Mouse (Mus musculus): Measurements from ENCODE around the gene Socs5.

The Socs5 gene

DNA sequence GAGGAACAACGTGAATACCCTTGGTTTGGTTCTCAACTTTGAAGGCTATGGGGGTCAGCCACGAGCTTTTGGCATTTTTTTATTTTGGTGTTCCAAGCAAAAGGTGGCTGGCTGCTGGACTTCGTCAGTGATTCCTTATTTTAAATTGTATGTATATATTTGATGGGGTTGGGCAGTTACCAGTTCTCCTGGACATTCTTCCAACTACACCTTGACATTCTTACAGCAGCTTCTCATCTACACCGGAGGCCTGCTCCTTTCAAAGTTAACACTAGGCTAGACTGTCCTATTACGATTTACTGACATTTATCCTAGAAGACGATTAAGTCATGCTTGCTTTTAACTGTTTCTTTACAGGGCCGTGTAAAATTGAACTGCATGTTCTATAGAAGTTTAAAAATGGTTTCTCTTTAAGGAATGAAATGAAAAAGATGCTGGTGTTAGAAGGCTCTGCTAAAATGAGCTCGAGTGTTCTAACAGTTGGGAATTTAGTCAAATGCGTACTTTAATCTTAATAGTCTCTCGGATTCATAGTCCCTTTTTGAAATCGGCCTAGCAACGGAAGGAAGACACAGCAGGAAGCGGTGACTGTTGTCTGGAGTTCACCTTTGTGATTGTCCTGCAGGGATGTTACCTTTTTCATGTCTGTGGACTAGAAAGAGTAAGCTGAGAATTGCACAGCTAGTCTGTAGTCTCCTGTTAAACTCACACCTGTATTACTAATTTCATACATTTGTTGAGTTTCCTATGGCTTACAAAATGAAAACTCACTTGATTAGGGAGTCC, 1.2 kb downstream of the Socs5 start:
- DNase-seq (ENCODE audit: low read depth): peak; percentile 58

DNA sequence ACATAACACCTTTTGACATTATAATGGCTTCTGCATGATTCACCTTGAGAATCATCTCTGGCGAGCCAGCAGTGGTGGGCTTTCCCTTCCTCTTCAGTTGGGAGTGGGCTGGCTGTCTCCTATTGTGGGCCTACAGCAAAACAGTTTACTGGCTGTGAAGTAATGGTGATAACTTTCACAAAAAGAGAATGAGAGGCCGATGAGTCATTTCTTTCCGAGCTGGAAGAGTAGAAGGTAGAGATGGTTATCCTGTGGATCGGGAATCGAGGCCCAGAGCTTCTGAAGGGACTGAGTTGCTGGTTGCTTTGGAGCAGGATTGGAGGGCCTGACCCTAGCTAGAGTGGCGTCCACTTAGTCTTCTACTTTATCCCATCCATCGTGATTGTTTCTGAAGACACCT, 2.0 kb downstream of the Socs5 start:
- no peak for DNase-seq (ENCODE audit: low read depth)

DNA sequence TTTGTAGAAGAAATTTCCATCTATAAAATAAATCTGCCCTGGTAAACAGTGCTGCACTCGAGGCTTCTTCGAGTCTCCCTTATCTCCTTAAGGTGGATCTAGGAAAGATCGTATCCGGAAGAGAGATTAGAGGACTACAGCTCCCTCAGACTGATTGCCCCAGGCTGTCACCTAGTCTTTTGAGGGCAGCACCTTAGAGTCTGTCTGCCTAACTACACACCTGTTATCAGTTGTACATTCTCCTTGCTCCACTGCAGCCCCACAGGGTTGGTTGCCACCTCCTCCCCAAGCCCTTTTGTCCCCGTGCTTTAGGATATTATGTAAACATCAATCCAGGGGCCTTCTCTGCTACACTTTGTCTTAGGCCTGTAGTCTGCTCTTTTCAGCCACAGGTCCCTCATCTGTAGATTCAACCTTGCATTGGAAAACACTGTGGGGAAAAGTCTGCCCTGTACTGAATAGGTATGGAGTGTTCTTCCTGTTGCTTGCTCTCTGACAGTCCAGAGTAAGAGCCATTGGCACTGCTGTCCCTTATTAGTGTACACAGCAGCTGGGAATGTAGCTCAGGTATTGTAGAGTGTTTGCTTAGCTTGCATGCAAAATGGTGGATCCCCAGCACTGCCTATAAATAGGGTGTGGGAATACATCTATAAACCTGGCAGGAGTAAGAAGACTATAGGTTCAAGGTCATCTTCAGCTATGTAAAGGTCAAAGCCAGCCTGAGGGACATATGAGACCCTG, 5.5 kb downstream of the Socs5 start:
- DNase-seq (ENCODE audit: low read depth): no peak

DNA sequence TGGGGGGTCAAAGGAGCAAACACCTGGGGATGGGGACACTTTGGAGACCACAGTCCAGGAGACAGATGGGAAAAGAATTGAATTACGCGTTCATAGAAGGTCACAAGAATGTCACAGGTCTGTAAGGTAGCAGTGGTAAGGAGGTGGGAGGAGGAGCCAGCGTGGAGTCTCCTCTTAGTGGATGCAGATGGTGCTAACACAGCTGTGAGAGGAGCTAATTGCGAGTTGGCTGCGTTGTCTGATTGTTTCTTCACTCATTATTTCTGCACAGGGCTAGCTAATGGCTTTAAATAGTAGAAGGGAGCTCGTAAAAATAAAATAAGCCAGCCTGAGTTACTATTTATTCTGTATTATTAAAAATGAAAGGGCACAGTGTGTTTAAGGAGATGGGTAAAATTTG, 8.1 kb downstream of the Socs5 start:
- DNase-seq (ENCODE audit: low read depth): no peak

DNA sequence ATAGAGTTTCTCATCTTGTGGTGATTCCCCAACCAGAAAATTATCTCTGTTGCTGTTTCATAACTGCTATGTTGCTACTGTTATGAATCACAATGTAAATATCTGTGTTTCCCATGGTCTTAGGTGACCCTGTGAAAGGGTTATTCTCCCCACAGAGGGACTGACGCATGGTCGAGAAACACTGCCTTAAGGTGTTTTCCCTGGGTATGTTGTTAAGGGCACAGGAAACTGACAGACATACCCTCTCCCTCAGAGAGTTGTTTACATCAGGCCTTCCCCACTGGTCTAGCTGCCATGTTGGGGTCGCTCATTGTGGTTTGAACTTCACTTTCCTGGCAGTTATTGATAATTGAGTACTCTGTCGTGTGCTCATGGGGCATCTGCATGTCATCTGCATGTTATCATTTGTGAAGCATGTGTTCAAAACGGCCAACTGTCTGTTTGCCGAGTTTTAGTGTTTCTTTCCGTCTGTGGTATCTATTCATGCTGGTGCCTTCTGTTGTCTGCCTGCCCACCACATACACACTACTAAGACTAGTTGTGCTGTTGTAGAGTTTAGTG, 11.6 kb downstream of the Socs5 start:
- peak; percentile 86 for DNase-seq (ENCODE audit: low read depth)

DNA sequence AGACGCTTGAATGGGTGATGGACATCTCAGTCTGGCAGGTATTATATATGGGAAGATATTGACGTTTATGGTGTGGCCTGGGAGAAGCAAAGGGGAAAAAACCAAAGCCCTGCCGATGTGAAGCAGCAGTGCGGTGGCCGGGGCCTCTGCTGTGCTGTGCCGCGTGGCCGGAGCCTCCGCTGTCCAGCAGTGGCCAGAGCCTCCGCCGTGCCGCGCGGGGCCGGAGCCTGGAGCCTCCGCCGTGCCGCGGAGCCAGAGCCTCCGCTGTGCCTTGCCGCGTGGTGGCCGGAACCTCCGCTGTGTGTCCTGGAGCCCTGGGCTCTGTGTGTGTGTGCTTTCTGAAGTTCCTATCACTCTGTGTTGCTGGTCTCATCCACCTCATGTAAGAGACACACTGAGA, 17.9 kb downstream of the Socs5 start:
- no peak for DNase-seq (ENCODE audit: low read depth)

DNA sequence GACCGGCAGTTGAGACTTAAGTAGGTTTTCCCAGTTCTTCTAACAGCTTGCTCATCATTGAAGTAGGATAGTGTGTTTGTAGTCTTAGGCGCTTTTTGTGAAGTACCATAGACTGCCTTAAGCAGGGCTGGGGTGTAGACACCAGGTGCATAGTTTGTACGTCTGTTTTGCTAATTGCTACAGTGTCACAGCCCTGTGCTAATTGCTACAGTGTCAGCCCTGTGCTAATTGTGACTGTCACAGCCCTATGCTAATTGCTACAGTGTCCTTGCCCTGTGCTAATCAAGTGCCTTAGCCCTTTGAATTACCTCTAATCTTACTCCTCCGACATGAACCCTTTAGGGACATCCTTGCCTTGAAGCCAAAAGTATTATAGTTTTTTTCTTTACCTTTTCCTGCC, 24.8 kb downstream of the Socs5 start:
- no peak for DNase-seq (ENCODE audit: low read depth)

DNA sequence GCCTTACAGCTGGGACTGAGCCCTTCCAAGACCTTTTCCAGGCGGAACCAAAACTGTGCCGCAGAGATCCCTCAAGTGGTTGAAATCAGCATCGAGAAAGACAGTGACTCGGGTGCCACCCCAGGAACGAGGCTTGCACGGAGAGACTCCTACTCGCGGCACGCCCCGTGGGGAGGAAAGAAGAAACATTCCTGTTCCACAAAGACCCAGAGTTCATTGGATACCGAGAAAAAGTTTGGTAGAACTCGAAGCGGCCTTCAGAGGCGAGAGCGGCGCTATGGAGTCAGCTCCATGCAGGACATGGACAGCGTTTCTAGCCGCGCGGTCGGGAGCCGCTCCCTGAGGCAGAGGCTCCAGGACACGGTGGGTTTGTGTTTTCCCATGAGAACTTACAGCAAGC, 26.3 kb downstream of the Socs5 start:
- DNase-seq (ENCODE audit: low read depth): no peak

DNA sequence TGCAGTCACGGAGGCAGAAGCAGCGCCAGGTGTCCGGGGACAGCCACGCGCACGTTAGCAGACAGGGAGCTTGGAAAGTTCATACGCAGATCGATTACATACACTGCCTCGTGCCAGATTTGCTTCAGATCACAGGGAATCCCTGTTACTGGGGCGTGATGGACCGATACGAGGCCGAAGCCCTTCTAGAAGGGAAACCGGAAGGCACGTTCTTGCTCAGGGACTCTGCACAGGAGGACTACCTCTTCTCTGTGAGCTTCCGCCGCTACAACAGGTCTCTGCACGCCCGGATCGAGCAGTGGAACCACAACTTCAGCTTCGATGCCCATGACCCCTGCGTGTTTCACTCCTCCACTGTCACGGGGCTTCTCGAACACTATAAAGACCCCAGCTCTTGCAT, 27.2 kb downstream of the Socs5 start:
- no peak for DNase-seq (ENCODE audit: low read depth)

DNA sequence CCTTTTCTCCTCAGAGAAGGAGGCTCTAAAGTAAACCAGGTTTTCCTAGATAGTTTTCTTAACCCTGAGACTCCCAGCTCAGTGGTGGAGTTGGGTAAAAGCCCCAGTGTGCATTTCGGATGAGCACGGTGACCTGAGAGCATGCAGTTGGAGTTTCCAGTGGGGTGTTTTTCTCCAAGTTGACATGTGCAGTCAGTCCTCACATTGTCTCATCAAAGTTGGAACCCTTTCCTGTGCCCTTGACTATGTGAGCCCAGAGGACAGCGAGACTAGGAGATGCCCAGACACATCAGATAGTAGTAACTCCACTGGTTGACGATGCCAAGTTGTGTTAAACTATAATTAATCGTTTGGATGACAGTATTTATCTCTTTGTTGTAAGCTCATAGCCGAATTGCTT, 28.3 kb downstream of the Socs5 start:
- no peak for DNase-seq (ENCODE audit: low read depth)

DNA sequence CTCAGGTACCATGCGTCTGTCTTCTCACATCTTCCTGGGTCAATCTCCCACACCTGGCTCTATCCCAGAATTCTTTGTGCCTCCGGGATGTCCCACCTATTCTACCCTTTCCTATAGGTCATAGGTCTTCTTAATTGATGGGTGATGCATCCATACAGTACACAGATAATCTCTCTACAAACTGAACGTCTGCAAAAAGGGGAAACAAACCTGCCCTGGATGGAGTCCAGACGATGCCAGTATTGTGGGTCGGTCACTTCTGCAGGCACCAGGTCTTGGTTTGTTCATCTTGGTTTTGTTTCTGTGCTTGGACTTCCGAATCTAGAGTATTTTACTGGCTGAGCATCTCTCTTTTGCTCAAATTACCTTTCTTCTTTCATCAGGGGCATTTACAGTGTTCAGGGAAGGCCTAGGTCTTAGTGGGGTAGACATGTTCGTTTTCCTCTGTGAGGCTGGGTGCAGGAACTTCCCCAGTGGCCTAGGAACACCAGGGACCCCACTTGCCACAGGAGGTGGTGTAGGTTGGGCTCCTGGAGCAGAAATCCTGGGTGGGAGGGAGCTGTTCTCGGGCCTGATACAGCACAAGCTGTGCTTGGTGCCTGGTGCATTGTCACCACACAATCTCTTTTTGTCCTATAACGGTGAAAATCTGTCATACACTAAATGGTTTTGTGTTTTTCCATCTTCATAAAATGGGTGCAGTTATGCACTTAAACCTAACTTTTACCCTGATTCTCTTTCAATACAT, 33.9 kb downstream of the Socs5 start:
- DNase-seq (ENCODE audit: low read depth): no peak

DNA sequence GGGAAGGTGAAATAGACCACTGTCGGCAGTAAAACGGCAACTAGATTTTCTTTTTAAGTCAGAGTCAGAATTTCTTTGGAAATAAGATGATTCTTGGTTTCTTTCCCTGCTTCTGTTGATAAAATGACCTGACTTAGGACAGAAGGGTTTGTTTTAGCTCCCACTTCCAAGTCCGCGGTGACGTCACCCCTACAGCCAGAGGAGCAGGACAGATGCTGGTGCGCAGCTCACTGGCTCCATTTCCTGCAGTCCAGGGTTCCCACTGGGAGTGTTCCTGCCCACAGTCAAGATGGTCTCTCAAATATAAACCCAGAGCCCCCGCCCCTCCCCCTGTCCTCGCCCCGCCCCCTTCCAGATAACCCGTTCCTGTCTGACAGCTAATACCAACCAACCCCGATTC, 34.8 kb downstream of the Socs5 start:
- no peak for DNase-seq (ENCODE audit: low read depth)

DNA sequence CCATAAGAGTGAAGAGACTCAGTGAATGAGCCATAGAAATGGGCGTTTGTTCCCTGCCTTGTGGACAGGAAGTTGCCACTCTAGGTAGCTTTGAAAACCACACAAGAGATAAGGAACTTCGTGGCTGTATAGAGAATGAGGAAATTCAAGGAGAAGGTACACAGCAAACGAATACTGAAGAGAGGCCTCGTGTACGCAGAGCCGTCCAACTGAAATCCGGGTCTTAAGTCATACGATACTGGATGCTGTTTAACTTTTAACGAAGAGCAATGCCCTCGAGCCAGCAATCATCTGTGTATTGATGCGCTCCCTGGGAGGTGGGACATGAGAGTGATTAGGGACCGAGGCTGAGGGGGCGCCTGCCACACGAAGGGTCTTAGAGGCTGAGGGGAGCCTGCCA, 35.7 kb downstream of the Socs5 start:
- DNase-seq (ENCODE audit: low read depth): no peak

DNA sequence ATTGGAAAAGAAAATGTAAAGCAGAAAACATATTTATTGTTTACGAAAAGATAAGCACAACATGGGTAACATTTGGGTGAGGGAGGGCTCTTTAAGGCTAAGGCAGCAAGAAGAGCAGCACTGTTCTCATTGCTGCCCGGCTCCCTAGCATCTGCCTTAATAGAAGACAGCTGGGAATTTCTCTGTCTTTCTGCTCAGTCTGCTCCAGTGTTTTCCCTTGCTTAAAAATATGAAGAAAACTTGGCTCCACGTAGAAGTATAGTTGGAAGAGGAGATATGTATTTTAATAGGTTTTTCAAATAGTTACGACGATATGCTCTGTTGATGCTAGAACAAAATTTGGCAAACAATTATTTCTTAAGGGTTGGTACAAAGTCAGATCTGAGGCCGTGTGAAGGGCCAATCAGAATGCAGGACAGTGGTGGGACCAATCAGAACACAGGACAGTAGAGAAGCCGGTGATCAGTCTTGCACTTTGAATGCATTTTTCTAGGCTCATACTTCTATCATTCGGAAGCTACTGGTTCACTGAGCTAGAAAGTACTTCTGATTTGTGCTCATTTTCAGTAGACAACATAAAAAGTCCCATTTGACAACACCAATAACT, 39.0 kb downstream of the Socs5 start:
- DNase-seq (ENCODE audit: low read depth): no peak

DNA sequence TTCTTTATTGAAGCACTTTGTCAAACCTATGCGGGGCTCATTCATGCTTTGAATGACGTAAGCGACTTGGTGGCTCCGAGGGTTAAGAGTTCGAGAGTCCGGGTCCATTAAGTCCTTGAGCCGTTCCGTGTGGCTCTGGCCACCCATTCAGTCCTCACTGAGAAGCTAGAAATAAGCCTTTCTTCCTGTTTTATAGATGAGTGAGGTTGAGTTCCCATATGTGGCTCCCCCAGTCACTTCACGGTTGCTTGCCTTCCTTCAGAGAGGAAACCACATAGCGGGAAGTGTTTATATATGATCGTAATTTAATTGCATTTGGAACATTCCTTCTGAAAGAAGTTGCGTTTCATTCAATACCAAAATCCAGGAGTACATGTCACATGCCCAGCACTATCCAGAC, 42.3 kb downstream of the Socs5 start:
- DNase-seq (ENCODE audit: low read depth): no peak

DNA sequence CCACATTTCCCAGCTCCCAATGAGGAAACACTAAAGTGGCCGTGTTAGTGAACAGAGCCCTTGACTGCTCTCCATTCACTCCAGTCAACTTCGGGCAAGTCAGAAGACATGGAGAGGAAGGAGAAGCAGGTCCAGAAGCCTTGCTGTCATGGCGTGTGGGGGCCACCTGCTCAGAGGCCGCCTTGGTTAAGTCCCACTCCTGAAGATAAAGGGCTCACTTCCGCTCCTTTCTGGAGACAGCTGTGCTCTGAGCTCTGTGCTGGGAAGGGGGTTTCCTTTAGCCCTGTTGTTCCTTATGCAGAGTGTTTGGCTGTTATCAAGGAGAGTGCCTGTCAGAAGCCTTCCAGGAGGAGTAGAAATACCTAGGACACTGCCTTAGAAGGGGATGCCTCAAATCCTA, 45.5 kb downstream of the Socs5 start:
- DNase-seq (ENCODE audit: low read depth): no peak

DNA sequence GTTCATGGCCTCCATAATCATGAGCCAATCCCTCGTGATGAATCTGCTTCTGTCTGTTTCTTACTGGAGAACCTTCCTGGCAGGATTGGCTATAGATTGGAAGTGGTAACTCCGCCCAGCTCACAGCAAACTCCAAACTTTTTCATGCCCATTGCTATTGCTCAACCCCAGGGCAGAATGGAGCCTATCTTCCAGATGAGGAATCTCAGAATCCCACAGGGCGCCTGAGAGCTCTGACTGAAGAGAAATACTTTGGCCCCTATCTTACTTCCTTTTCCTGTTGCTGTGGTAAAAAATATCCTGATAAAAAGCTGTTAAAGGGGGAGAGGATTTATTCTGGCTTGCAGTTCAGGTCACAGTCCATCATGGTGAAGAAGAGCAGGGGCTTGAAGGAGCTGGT, 48.2 kb downstream of the Socs5 start:
- no peak for DNase-seq (ENCODE audit: low read depth)

DNA sequence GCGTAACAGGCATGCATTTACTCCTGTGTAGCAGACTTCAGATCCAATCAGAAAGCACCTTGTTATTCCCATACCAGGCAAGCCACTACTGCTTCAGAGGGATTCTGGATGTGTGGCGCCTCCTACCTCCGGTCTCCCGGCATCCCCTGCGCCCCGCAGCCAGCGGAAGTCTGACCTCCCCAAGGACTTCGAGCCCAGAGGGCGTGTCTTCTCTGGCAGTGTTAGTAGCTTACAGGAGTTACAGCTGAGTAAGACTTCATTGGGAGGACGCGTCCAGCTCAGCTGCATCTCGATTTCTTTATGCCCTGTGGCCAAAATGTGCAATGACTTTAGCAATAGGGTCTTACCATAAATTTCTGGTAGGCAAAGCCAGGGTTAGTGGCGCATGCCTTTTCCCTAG, 50.3 kb downstream of the Socs5 start:
- DNase-seq (ENCODE audit: low read depth): no peak

DNA sequence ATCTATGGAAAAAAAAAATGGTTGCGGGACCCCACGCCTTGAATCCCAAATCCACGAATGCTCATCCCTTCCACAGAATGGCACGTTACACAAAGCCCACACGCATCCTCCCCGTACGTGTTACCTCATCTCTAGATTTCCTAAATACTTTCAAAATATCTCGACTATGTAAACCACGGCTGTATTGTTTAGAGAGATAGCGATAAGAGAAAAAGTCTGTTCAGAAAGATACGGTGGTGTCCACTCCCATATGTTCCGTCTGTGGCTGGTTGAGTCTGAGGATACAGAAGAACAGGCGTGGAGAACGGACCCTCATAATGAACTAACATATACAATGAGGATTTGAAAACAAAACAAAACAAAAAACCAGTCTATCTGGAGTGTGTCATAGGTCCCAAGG, 51.1 kb downstream of the Socs5 start:
- no peak for DNase-seq (ENCODE audit: low read depth)

DNA sequence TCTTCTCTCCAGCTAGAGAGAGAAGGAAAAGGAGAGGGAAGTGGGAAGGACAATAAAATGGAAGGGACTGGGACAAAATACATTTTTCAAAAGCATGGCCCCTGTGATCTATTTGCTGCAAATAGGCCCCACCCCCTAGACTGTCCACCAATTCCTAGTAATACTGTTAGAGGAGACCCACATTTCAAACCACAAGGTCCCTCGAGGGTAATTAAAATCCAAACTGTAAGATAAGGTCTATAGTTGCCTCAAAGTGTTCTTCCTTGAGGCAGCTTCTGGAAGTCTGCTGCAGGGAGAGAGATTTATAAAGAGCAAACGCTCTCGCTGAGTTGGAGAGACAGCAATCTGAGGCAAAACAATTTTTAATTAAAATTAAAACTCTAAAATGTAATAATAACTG, 52.8 kb downstream of the Socs5 start:
- DNase-seq (ENCODE audit: low read depth): no peak

DNA sequence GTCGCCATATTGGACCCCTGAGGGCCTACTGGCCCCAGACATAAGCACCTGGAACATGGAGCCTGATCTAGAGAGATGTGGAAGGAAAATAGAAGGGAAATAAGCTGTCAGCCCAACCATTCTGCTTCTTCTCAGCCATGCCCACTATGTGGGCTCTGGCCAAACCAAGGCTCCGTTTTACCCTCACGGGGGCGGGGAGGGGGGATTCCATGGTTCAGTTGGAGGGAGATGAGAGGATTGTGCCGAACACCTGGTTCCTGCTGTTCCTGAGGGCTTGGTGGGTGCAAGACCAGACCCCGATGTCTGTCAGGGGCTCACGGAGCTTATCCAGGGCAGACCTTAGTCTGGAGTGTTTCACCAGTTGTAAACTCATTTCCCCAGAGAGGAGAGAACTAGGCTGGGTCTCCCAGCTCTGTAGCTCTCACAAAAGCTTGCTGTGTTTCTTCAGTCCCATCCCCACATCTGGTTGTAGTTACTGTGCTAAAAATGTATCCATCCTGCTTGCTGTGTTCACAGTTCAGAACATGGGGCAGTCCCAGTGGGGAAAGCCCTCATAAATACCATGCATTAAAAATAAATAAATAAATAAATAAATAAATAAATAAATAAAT, 56.9 kb downstream of the Socs5 start:
- DNase-seq (ENCODE audit: low read depth): no peak

DNA sequence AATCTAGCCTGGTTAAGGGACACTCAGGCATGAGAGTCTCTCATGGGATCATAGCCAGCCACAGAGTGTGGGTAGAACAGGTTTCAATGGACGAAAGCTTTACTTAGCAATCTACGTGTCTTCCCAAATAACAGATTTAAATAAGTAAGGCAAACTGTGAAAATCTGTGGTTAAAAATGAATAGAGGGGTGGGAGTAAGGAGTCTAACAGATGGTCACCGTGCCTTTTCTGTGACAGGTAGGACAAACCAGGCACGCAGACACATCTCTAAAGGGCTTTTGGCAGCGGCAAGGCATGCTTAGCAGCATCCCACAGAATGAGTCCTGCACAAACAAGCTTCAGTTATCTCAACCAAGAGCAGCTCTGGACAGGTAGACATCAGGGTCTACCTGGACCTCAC, 59.9 kb downstream of the Socs5 start:
- no peak for DNase-seq (ENCODE audit: low read depth)

All from induced T-regulatory cell, adult 2 months (primary cell).